Mouse (Mus musculus) splenic B cell, adult 2 months (primary cell): ENCODE data around the gene Hoxa5.

ENCODE experiments used
- DNase-seq: peaks from one replicate; pipeline ENCODE4 v3.0.0-alpha.2; 2011; ENCODE audit warnings: low read depth, low spot score
- H3K27me3 ChIP-seq: 2 replicates; pipeline ENCODE4 v1.6.1; 2012; ENCODE audit warnings: mild to moderate bottlenecking, low read length, moderate library complexity, mixed read lengths; ENCODE audit not compliant: control insufficient read depth, poor library complexity, insufficient read depth, severe bottlenecking
- H3K36me3 ChIP-seq: 2 replicates; pipeline ENCODE4 v1.6.1; 2012; ENCODE audit warnings: mild to moderate bottlenecking, low read length, moderate library complexity, mixed read lengths; ENCODE audit not compliant: control insufficient read depth, poor library complexity, insufficient read depth, severe bottlenecking

The Hoxa5 gene

GRCm38 (mm10) chr6:52224895-52225611 lies 20.7 kb upstream of the Hoxa5 start:
- peak; percentile 20 for DNase-seq

GRCm38 (mm10) chr6:52223939-52224760 lies 19.8 kb upstream of the Hoxa5 start:
- Histone ChIP-seq H3K36me3 (no peaks in the 10 kb centered on the region), H3K27me3 (peaks cover 4% of the 10 kb centered on the region)
- peak; percentile 26 for DNase-seq

More at GRCm38 (mm10) chr6:52224895-52225611, 20.7 kb upstream of the Hoxa5 start:
- Histone ChIP-seq H3K36me3 (no peaks in the 10 kb centered on the region), H3K27me3 (peaks cover 5% of the 10 kb centered on the region)

- H3K36me3 ChIP-seq, result no peaks in the 10 kb centered on the region
- H3K27me3 ChIP-seq, result peaks cover 5% of the 10 kb centered on the region
- DNase-seq, result no peak
These were observed 18.3 kb upstream of the Hoxa5 start for GRCm38 (mm10) chr6:52222729-52223128.

- no peak for DNase-seq
- Histone ChIP-seq H3K27me3 (peaks cover 5% of the 10 kb centered on the region), H3K36me3 (no peaks in the 10 kb centered on the region)
These were observed 17.8 kb upstream of the Hoxa5 start for GRCm38 (mm10) chr6:52221993-52222685.

GRCm38 (mm10) chr6:52221337-52221992 lies 17.1 kb upstream of the Hoxa5 start, which contains the start of gene Hoxa7:
Hoxa7 (minus strand) TSS chr6:52221854.
- no peaks in the 10 kb centered on the region for H3K36me3 ChIP-seq
- DNase-seq, result peak; percentile 90
- peaks cover 5% of the 10 kb centered on the region for H3K27me3 ChIP-seq

DNA sequence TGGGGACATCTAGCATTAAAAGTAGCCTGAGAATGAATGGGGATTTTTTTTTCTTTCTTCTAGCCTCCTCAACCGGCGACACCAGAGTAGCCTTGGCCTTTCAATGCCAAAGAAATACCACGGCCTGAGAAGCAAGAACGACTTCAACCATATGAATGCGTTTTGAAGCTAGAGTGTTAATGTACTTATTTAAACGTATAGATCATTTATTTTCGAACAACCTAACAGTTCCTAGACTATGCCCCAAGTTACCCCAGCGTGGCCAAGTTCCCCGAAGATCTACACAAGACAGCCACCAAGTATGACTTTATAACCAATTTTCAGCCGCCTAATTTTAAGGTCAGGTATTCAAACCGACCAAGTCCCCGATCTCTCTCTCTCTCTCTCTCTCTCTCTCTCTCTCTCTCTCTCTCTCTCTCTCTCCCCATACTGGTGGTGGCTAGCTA lies 16.5 kb upstream of the Hoxa5 start:
- Histone ChIP-seq H3K27me3 (peaks cover 5% of the 10 kb centered on the region), H3K36me3 (no peaks in the 10 kb centered on the region)
- DNase-seq, result no peak

DNA sequence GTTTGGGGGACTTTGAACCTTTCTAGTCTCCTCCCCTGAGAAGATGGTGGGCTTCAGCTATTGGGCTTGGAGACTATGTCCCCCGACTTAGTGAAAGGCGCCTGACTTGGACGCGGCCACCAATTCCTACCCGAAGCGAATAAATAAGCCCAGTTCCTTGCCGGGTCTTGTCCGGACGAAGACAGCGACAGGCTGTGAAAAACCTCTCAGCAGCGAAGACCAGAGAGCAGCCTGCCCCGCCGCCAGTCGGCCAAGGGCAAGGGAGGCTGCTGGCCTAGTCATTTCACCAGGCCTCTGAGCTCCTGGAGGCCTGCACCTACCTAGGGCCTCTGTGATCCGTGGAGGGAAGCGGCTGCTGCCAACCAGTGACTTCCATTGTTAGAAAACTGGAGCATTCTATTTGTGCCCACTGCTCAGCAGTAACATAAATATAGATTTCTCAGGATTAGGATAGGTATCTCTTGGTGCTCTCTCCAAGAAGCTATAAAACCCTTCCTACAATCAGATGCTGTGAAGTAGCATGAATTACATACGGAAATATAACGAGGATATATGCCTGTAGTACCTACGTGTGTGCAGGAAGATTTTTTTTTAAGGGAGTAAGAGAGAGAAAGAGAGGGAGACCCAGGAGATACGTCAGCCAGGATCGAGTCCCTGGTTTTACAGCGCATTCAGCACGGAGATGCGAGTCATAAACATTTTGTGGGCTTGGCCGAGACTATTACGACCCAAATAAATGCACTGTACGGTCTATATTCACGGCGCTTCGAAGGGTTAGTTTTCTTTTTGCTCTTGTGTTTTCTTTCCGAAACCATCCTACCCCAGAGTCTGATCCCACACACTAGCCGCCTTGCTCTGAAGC lies 15.8 kb upstream of the Hoxa5 start:
- H3K36me3 ChIP-seq, result no peaks in the 10 kb centered on the region
- peaks cover 5% of the 10 kb centered on the region for H3K27me3 ChIP-seq
- DNase-seq, result no peak

- peaks cover 5% of the 10 kb centered on the region for H3K27me3 ChIP-seq
- no peaks in the 10 kb centered on the region for H3K36me3 ChIP-seq
- no peak for DNase-seq
These were observed 15.0 kb upstream of the Hoxa5 start for GRCm38 (mm10) chr6:52219234-52219942.

DNA sequence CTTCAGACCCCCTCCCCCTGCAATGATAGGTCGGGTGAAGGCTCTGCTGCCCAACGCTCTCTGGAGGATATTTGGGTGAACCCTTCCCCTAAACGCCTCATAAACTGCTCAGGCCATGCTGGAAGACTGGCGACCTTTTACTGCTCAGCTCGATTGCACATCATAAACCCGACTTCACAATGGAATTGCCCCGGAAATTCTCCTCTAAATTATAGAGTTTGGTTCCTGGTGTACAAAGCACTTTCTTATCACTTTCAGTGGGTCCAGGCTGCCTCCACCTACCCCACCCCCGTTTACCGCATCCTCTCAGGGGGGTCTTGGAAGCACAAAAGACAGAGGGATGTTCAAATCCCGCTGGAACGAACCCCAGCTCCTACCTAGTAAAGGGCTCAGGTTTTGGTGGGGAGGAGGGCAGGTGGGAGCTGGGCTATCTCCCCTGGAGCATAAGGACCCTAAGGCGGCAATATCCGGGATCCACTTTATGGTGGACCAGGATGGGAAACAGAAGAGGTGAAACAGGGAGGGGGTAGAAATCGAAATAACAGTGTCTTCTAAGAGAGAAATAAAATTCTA lies 14.3 kb upstream of the Hoxa5 start:
- Histone ChIP-seq H3K36me3 (no peaks in the 10 kb centered on the region), H3K27me3 (peaks cover 5% of the 10 kb centered on the region)
- DNase-seq, result no peak

- Histone ChIP-seq H3K27me3 (peaks cover 7% of the 10 kb centered on the region), H3K36me3 (no peaks in the 10 kb centered on the region)
- no peak for DNase-seq
These were observed 13.7 kb upstream of the Hoxa5 start for GRCm38 (mm10) chr6:52217895-52218642.

DNA sequence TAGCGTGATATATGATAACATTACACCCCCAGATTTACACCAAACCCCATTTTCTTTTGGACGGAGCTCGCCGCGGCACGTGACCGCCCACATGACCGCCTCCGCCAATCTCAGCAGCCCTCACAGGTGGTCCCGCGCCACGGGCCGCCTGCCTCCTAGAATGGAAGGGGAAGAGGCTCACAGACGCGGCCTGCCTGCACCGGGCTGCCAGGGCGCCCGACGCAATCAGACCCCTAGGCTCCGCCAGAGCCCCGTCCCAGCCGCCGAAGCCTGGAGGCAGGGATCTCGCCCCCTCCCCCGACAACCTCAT lies 13.0 kb upstream of the Hoxa5 start:
- Histone ChIP-seq H3K27me3 (peaks cover 4% of the 10 kb centered on the region), H3K36me3 (no peaks in the 10 kb centered on the region)
- DNase-seq, result peak; percentile 60

DNA sequence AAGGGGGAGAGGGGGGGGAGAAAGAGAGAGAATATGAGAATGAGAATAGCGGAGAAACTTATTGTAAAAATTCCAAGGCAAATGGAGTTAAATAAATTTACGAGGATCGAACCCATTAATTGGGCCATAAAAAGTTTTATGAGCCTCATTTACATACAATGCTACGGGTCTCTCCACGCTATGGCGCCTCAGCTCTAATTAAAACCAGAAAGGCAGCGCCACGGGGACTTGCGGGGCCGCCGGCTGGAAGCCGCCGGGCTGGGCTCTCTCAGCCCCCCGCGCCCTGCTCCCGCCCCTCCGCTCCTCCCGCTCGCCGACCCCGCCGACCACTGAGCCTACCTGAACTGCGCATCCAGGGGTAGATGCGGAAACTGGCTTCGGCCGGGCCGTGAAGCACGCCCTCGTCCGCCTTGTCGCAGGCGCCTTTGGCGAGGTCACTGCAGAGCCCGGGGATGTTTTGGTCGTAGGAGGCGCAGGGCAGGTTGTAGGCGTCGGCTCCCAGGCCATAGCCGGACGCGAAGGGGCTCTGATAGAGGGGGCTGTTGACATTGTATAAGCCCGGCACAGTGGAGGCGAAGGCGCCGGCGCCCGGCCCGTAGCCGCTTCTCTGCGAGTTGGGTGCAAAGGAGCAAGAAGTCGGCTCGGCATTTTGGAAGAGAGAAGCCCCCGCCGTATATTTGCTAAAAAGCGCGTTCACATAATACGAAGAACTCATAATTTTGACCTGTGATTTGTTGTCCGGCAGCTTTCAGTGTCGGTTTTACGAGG lies 12.5 kb upstream of the Hoxa5 start:
- Histone ChIP-seq H3K36me3 (no peaks in the 10 kb centered on the region), H3K27me3 (peaks cover 4% of the 10 kb centered on the region)
- DNase-seq, result no peak
